Mouse (Mus musculus) left cerebral cortex, adult 6 months (tissue): ENCODE results near the gene Cavin1. TPM values are rescaled to one million over a fixed set of nuclear protein-coding genes. Genes with fewer than 3 reads are reported as not detected.

ENCODE experiments used
- long read RNA-seq, 2 experiments: library from polyadenylated mRNA; unstranded; transcript quantifications; one replicate each; pipeline ENCODE4 v2.0.0; 2019 to 2020
- polyA plus RNA-seq: library from polyadenylated mRNA; unstranded; fragments of <200 nt; fragmentation: Nextera tagmentation; gene quantifications from 2 replicates; pipeline ENCODE4 v1.2.3, GENCODE M21; 2021

Gene Cavin1
- polyA plus RNA-seq: 18.5 and 21.2 TPM in 2 replicates
- long read RNA-seq, experiment 1, transcript Cavin1-201 (2 exons, 3,491 nt): major isoform, 7 of 16 reads
- long read RNA-seq, experiment 1, partial matches to known transcripts: 0 of 16 reads
- long read RNA-seq, experiment 1, other reads (novel, unspliced or antisense): 8 of 16 reads
- long read RNA-seq, experiment 2, partial matches to known transcripts: 0 of 11 reads
- long read RNA-seq, experiment 2, other reads (novel, unspliced or antisense): 10 of 11 reads

DNA sequence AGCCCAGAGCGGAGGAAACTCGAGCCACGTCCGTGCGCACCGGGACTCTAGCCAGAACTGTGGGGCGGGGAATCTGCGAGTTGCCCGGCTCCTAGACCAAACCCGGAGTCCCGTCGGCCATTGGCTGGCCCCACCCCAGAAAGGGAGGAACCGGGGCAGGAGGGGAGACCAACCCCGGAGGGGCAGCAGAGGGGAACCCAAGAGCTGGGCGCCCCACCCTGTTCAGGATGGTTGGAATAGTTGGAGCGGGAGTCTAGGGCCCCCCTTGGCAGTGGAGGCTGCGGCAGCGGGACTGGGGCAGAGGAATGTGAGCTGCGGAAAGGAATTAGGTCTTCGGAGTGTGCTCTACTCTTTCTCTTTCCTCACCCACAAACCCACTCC, at the start of gene Cavin1:
Gene Cavin1 (minus strand): TSS at position 331 of the 381 bp plus-strand sequence.

DNA sequence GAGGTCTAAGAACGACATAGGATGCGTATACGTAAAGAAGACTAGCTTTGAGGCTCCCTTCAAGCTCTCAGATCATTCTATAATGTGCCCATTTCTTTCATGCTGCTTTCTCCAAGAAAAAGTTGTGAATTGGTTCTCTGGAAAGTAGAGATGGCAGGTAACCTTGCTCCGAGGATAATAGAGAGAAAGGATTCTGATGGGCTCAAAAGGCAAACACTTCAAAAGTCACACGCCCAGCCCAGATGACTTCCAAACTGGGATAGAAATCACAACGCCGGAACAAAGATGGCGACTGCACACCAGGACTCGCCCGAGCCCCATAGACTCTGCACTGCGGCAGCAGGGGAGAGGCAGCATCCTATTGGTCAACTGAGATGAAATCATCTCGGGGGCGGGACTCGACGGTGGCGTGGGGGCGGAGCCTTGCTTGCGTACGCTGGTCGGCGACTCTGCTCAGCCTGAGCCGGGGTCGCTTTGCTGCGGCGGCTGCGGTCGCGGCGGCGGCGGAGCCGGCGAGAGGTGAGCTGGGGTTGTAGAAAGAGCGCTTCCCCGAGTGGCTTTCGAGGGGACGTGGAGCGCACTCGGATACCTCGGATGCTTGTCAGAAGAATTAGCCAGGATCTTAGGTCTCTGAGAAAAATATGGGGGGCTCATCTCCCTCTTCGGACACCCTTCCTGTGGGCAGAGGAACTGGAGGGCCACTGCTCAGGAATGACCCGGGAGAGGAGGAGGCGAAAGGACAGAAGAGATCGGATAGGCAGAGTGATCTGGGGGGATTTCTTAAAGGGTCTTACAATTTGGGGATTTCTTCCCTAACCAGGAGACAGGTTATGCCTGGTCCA, 38.6 kb upstream of the Cavin1 start, which contains the start of gene Atp6v0a1:
Gene Atp6v0a1 (plus strand): TSS at position 407 of the 842 bp plus-strand sequence.

DNA sequence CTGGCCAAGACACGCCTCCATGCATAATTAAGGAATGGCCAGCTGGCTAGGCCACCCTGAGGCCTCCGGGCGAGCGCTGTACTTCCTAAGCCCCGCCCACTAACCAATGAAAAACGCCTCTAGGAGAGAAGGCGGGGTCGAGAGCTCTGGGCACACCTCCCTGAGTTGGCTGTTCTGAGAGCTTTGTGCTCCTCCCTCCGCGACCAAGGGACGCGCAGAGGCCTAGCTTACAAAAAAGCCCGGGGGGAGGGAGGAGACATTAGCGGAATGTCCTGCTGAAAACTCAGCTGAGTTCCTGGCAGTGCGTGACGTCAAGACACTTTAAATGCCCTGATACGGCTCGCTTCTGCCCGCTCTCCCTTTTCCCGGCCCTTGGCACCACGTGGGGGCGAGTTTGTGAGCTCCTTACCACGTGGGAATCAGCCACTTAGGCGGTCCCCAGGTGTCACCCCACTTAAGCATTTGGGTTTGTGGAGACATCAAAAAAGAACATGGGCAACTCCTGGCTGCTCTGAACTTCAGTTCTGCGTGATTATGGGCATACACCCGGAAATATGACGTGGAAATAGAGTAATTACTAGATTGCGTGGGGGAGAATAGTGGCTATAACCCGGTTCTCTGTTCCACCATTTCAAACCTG, 31.1 kb downstream of the Cavin1 start, which contains the start of gene Stat3:
Gene Stat3 (minus strand): TSS at position 29 of the 640 bp plus-strand sequence.

Other genes with a start within 250 kb of the Cavin1 start
- 43.2 and 51.8 TPM in 2 replicates for gene Rab5c, start 232.7 kb downstream of the Cavin1 start, polyA plus RNA-seq
- gene Kcnh4, start 210.9 kb downstream of the Cavin1 start, polyA plus RNA-seq: 1.0 and 2.6 TPM in 2 replicates
- 0.51 and 1.3 TPM in 2 replicates for gene Hcrt, start 208.0 kb downstream of the Cavin1 start, polyA plus RNA-seq
- gene Ghdc, start 199.9 kb downstream of the Cavin1 start, polyA plus RNA-seq: 5.9 TPM in 2 replicates
- gene Stat5b, start 120.2 kb downstream of the Cavin1 start, polyA plus RNA-seq: 4.1 and 5.4 TPM in 2 replicates
- 1.2 and 1.8 TPM in 2 replicates for gene Stat5a, start 111.5 kb downstream of the Cavin1 start, polyA plus RNA-seq
- gene Stat3, start 31.3 kb downstream of the Cavin1 start, polyA plus RNA-seq: 16.6 and 19.2 TPM in 2 replicates
- 117 and 194 TPM in 2 replicates for gene Atp6v0a1, start 38.6 kb upstream of the Cavin1 start, polyA plus RNA-seq
- 8.0 and 9.5 TPM in 2 replicates for gene Naglu, start 99.1 kb upstream of the Cavin1 start, polyA plus RNA-seq
- gene Hsd17b1, start 107.5 kb upstream of the Cavin1 start, polyA plus RNA-seq: 0.25 and 0.35 TPM in 2 replicates
- 25.0 and 31.6 TPM in 2 replicates for gene Coasy, start 111.7 kb upstream of the Cavin1 start, polyA plus RNA-seq
- 62.2 and 75.9 TPM in 2 replicates for gene Mlx, start 116.4 kb upstream of the Cavin1 start, polyA plus RNA-seq
- gene Psmc3ip, start 124.5 kb upstream of the Cavin1 start, polyA plus RNA-seq: 4.4 and 5.9 TPM in 2 replicates
- gene Retreg3, start 149.0 kb upstream of the Cavin1 start, polyA plus RNA-seq: 5.9 and 10.3 TPM in 2 replicates
- gene Tubg1, start 149.1 kb upstream of the Cavin1 start, polyA plus RNA-seq: 62.3 and 62.7 TPM in 2 replicates
- gene Tubg2, start 185.0 kb upstream of the Cavin1 start, polyA plus RNA-seq: 58.6 and 65.3 TPM in 2 replicates
- gene Cntnap1, start 199.6 kb upstream of the Cavin1 start, polyA plus RNA-seq: 12.1 and 20.2 TPM in 2 replicates
- gene Plekhh3, start 200.5 kb upstream of the Cavin1 start, polyA plus RNA-seq: 0.76 and 6.3 TPM in 2 replicates
- gene Ccr10, start 204.6 kb upstream of the Cavin1 start, polyA plus RNA-seq: 0.28 and 0.29 TPM in 2 replicates